Mouse (Mus musculus): ENCODE measurements around the gene Egflam.

DNA sequence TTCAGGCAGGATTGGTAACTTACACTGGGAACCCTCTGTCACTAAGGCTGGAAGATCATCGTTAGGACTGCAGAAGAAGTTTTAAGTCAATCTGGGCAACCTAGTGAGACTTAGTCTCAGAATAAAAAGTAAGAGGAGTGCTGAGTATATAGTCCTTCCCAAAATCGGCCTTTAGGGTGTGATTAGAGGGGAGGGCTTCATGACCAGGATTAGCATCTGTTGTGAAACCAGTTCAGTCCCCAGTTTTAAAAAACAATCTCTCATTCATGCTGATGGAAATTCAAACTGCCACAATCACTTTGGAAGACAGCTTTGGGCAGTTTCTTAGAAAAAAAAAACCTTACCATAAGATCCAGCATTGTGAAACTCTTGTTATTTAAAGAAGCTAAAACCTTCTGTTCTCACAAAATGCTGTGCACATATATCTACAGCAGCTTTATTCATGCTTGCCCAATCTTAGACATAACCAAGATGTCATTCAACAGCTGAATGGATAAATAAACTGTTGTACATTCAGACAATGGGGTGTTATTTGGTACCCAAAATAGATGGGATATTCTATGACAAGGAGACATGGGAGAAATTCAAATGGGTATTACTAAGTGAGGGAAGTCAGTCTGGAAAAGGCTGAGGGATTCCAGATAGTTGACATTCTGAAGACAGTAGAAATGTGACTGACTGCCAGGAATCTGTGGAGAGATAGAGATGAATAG lies 75.4 kb downstream of the Egflam start:
- TF ChIP-seq CTCF (IDR thresholded peaks at IDR 0.05; ENCODE audit: extremely low read depth, insufficient read depth, low read length) (no peak), POLR2A (IDR thresholded peaks at IDR 0.05; ENCODE audit: extremely low read depth, insufficient read depth, low read length) (no peak)

Data from cortical plate, adult 2 months (tissue).